Mouse (Mus musculus): ENCODE data around the gene Rln3. TPM values are rescaled to one million over a fixed set of nuclear protein-coding genes. Genes with fewer than 3 reads are reported as not detected.

Rln3 gene
- polyA plus RNA-seq (2015; fragmentation: Nextera tagmentation; extraction: Ambion mirVana): not detected in 2 replicates

DNA sequence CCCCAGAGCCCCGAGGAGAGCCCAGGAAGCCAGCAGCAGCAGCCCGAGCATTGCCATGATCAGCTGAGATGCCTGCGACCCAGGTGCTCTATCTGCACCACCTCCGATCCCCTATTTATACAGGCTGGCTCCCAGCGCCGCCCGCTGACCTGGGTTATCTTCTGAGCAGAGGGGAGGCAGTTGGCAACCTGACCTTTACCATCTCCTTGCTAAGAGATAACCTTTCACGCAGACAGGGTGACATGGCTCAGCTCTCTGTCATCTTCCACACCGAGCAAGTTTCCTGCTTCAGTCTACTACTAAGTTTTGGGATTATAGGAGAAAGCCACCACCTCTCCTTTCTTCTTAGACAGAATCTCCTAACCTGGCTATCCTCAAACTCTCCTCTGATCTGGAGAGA lies at the start of gene Rln3:
Gene Rln3, minus strand, starts transcription at position 101 of the 400 bp plus-strand sequence.
- H3K4me3 ChIP-seq (replicated peaks; ENCODE audit: low read depth, low read length): no peak within 1 kb of the TSS
- WGBS: 14% methylated on average over 9 of the region's 9 CpGs
- no peaks in the 10 kb centered on the region for H3K9me3 ChIP-seq (replicated peaks; ENCODE audit: low read length)
- H3K4me2 ChIP-seq (ENCODE audit: low read length): peak within 1 kb of the TSS; percentile 31
- H3K27ac ChIP-seq: no peak within 1 kb of the TSS
- peaks cover 15% of the 10 kb centered on the region for H3K27me3 ChIP-seq (ENCODE audit: insufficient read depth, low read length)
- H3K4me1 ChIP-seq (replicated peaks; ENCODE audit: insufficient read depth, low read length): no peaks in the 10 kb centered on the region; the same call in 1 of the 2 replicates
- no peak for DNase-seq (ENCODE audit: low spot score)
- no peak for TF ChIP-seq CTCF (IDR thresholded peaks at IDR 0.05; ENCODE audit: low read depth)
- no peak for ATAC-seq (replicated peaks; ENCODE audit: low FRiP score, low read depth)
- H3K9ac ChIP-seq (ENCODE audit: low read depth, low read length): no peak within 1 kb of the TSS
- no peaks in the 10 kb centered on the region for H3K36me3 ChIP-seq (ENCODE audit: insufficient read depth, low read length)

DNA sequence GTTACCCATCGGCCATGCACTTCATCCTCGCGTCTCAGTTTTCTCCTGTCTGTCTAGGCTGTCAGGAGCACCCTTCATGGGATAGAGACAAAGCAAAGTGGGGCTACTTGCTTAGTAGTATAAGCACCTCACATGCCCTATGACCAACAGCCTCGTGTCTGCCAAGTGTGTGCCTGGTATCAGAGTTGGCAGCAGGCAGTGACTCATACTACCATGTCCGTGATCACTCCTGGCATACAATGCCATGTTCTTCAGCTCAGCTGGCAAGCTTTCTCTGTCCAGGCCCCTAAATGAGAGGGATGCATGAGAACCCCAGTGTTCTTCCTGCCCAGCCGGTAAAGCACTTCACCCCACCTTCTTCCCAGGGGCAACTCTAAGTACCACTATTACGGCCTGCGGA lies 45.8 kb upstream of the Rln3 start:
- Histone ChIP-seq H3K4me2 (ENCODE audit: low read length) (no peak overlapping the region), H3K9ac (ENCODE audit: low read depth, low read length) (no peak overlapping the region), H3K27ac (no peak overlapping the region), H3K9me3 (replicated peaks; ENCODE audit: low read length) (no peaks in the 10 kb centered on the region), H3K36me3 (ENCODE audit: insufficient read depth, low read length) (peaks cover 68% of the 10 kb centered on the region), H3K4me1 (replicated peaks; ENCODE audit: insufficient read depth, low read length) (no peaks in the 10 kb centered on the region), H3K4me3 (replicated peaks; ENCODE audit: low read depth, low read length) (no peak overlapping the region), H3K27me3 (ENCODE audit: insufficient read depth, low read length) (no peaks in the 10 kb centered on the region)
- no peak for ATAC-seq (replicated peaks; ENCODE audit: low FRiP score, low read depth)
- no peak for TF ChIP-seq CTCF (IDR thresholded peaks at IDR 0.05; ENCODE audit: low read depth)
- WGBS: 88% methylated on average over 8 of the region's 8 CpGs
- DNase-seq (ENCODE audit: low spot score): no peak

DNA sequence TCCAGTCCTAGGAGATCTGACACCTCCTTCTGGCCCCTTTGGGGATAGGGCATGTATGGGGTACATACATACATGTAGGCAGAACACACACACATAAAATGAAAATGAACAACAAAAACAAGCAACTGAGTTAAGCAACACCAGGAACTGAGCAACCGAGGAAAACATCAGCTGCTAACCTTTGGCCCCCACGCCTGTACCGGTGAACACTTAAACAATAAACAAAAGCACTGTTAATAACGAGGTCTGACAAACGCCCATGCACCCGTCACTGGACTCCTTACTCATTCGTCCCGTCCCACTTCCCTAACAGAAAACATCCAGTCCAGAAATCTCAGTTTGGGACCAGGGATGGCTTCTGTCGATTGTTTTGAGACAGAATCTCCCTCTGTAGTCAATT lies 44.5 kb upstream of the Rln3 start:
- Histone ChIP-seq H3K27me3 (ENCODE audit: insufficient read depth, low read length) (no peaks in the 10 kb centered on the region), H3K4me1 (replicated peaks; ENCODE audit: insufficient read depth, low read length) (no peaks in the 10 kb centered on the region), H3K9me3 (replicated peaks; ENCODE audit: low read length) (no peaks in the 10 kb centered on the region), H3K27ac (no peak overlapping the region), H3K9ac (ENCODE audit: low read depth, low read length) (no peak overlapping the region), H3K36me3 (ENCODE audit: insufficient read depth, low read length) (peaks cover 56% of the 10 kb centered on the region), H3K4me3 (replicated peaks; ENCODE audit: low read depth, low read length) (no peak overlapping the region), H3K4me2 (ENCODE audit: low read length) (no peak overlapping the region)
- no peak for ATAC-seq (replicated peaks; ENCODE audit: low FRiP score, low read depth)
- no peak for TF ChIP-seq CTCF (IDR thresholded peaks at IDR 0.05; ENCODE audit: low read depth)
- 76% methylated on average over 9 of the region's 9 CpGs for WGBS
- no peak for DNase-seq (ENCODE audit: low spot score)

DNA sequence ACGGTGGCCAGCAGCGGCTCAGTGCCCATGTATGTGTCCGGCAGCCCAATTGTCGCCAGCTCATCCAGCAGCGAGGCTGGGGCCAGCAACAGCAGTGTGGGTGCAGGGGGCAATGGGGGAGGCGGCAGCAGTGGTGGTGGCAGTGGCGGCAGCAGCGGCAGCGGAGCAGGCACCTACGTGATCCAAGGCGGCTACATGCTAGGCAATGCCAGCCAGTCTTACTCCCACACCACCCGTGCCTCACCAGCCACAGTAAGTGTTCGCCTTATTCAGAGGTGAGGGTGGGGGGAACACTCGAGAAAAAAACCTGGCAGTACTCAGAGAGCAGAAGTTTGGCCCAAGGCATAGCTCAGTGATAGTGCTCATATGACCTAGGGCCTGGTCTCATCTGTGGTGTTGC lies 43.0 kb upstream of the Rln3 start:
- WGBS: 87% methylated on average over 14 of the region's 14 CpGs
- DNase-seq (ENCODE audit: low spot score) (no peak), ATAC-seq (replicated peaks; ENCODE audit: low FRiP score, low read depth) (no peak)
- Histone ChIP-seq H3K4me3 (replicated peaks; ENCODE audit: low read depth, low read length) (no peak overlapping the region), H3K4me2 (ENCODE audit: low read length) (no peak overlapping the region), H3K4me1 (replicated peaks; ENCODE audit: insufficient read depth, low read length) (no peaks in the 10 kb centered on the region), H3K36me3 (ENCODE audit: insufficient read depth, low read length) (peaks cover 59% of the 10 kb centered on the region), H3K27me3 (ENCODE audit: insufficient read depth, low read length) (no peaks in the 10 kb centered on the region), H3K27ac (no peak overlapping the region), H3K9ac (ENCODE audit: low read depth, low read length) (no peak overlapping the region), H3K9me3 (replicated peaks; ENCODE audit: low read length) (no peaks in the 10 kb centered on the region)
- no peak for TF ChIP-seq CTCF (IDR thresholded peaks at IDR 0.05; ENCODE audit: low read depth)

DNA sequence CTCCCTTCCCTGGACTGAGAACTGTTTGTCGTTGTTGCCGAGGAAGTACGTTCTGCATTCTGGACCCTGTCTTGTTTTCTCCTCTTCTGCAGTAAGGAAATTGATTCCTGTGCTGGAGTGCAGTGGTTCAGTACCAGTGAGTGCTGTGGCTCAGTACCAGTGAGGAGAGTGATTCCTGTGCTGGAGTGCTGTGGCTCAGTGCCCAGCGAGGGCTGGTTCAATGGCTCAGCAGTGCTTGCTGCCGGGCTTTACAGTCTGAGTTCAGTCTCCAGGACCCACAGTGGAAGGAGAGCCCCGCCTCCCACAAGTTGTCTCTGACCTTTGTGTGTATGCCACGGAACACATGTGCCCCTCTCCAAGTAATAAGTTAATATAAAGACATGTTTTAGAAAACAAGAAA lies 42.4 kb upstream of the Rln3 start:
- Histone ChIP-seq H3K9me3 (replicated peaks; ENCODE audit: low read length) (no peaks in the 10 kb centered on the region), H3K4me3 (replicated peaks; ENCODE audit: low read depth, low read length) (no peak overlapping the region), H3K9ac (ENCODE audit: low read depth, low read length) (no peak overlapping the region), H3K27me3 (ENCODE audit: insufficient read depth, low read length) (no peaks in the 10 kb centered on the region), H3K27ac (no peak overlapping the region), H3K4me1 (replicated peaks; ENCODE audit: insufficient read depth, low read length) (no peaks in the 10 kb centered on the region), H3K36me3 (ENCODE audit: insufficient read depth, low read length) (peaks cover 59% of the 10 kb centered on the region), H3K4me2 (ENCODE audit: low read length) (no peak overlapping the region)
- DNase-seq (ENCODE audit: low spot score) (no peak), ATAC-seq (replicated peaks; ENCODE audit: low FRiP score, low read depth) (no peak)
- WGBS: 90% methylated on average over 7 of the region's 7 CpGs
- no peak for TF ChIP-seq CTCF (IDR thresholded peaks at IDR 0.05; ENCODE audit: low read depth)

DNA sequence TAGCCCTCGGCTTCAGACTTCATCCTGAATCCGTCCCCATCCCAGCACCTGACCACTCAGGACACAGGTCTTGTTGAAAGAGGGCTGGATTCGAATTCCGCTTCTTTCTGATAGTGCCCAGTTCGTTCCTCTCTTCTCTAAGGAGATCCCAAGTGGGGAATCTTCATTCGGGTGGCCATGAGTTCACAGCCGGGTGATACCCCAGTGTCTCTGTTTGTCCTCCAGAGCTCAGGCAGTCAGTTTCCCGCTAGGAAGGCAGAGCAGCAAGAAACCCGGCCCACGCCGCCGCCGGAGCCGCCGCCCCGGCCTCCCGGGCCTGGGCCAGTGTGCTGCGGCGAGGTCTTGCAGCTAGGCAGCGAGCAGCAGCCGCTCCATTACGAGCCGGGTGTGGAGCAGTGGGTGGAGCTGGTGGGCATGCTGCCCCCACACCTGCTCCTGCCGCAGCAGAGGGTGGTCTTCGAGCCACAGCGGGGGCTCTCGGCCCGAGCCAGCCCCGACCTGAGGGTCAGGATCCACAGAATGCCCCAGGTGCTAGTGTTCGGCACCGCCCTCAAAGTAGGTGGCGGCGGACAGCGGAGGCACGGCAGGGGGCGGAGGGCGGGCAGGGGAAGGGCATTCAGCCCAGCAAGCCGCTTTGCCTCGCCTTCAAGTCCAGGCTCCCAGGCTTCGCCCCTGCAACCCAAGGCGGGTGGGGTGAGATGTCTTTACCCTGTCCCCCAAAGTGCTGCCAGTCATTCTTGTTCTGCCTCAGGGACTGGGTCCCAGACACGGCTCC lies 39.7 kb upstream of the Rln3 start:
- 0 out of 2 replicates have a peak overlapping the region, but pooled peaks have one; percentile 2 for H3K9ac ChIP-seq (ENCODE audit: low read depth, low read length)
- H3K27me3 ChIP-seq (ENCODE audit: insufficient read depth, low read length): no peaks in the 10 kb centered on the region
- DNase-seq (ENCODE audit: low spot score): no peak
- peaks cover 54% of the 10 kb centered on the region for H3K36me3 ChIP-seq (ENCODE audit: insufficient read depth, low read length)
- no peaks in the 10 kb centered on the region for H3K9me3 ChIP-seq (replicated peaks; ENCODE audit: low read length)
- ATAC-seq (replicated peaks; ENCODE audit: low FRiP score, low read depth): no peak
- H3K27ac ChIP-seq: no peak overlapping the region
- TF ChIP-seq CTCF (IDR thresholded peaks at IDR 0.05; ENCODE audit: low read depth): no peak
- WGBS: 65% methylated on average over 42 of the region's 42 CpGs
- H3K4me2 ChIP-seq (ENCODE audit: low read length): no peak overlapping the region
- H3K4me1 ChIP-seq (replicated peaks; ENCODE audit: insufficient read depth, low read length): no peaks in the 10 kb centered on the region
- H3K4me3 ChIP-seq (replicated peaks; ENCODE audit: low read depth, low read length): no peak overlapping the region

Data from kidney, postnatal 0 days (tissue).